Mouse (Mus musculus) left cerebral cortex, adult 11 months (tissue): Measurements from ENCODE around the gene Gpr149.

Experiments
- DNase-seq: peaks from one replicate; pipeline ENCODE4 v3.0.0; 2022; ENCODE audit warnings: low spot score

Gene Gpr149

DNA sequence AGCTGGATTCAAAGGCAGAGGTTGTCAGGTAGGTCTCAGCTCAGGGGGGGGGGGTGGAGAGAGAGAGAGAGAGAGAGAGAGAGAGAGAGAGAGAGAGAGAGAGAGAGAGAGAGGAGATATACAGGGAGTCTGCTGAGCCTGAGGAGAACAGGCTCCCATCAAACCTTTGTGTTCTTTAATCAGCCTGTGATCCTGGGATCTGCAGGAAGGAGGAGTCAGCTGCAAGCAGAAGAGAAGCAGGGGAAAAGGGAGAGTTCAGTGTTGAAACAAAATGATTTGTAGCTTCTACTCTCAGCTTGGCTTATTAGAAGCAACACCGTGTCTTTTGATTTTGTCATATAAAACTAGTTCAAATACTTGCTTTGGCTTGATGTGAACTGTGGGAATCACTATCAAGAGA lies at the start of gene Gpr149:
TSS of gene Gpr149 (minus strand) at position 168 of the 400 bp plus-strand sequence.
- no peak for DNase-seq

GRCm38 (mm10) chr3:62650551-62650950 lies 45.6 kb upstream of the Gpr149 start:
- DNase-seq: no peak

GRCm38 (mm10) chr3:62610861-62611260 lies 5.9 kb upstream of the Gpr149 start:
- DNase-seq: no peak

DNA sequence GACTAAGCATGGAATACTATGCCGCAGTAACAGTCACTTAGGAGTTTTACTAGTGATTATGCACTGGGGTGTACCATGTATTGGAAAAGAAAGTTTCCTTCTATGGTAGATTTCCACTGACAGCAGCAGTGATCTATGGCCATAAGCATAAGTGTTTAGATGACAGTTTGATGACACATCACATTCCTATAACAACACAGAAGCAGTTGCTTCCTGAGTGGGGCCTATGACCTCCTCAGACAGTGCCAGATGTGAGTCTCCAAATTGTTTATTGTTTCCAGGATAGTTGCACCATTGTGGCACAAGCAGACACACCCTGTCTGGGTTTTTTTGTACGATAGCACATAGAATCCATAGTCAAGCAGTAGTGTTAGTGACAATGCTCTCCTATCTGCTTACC lies 991 bp upstream of the Gpr149 start:
- DNase-seq: no peak

- no peak for DNase-seq
Observed at GRCm38 (mm10) chr3:62604047-62604391, 921 bp downstream of the Gpr149 start.

GRCm38 (mm10) chr3:62603231-62604046 lies 1.5 kb downstream of the Gpr149 start:
- DNase-seq: no peak

- no peak for DNase-seq
Observed at GRCm38 (mm10) chr3:62602466-62602865, 2.5 kb downstream of the Gpr149 start.

- DNase-seq: no peak
Observed at GRCm38 (mm10) chr3:62594842-62595241, 10.1 kb downstream of the Gpr149 start.

GRCm38 (mm10) chr3:62585072-62585471 lies 19.9 kb downstream of the Gpr149 start:
- no peak for DNase-seq

DNA sequence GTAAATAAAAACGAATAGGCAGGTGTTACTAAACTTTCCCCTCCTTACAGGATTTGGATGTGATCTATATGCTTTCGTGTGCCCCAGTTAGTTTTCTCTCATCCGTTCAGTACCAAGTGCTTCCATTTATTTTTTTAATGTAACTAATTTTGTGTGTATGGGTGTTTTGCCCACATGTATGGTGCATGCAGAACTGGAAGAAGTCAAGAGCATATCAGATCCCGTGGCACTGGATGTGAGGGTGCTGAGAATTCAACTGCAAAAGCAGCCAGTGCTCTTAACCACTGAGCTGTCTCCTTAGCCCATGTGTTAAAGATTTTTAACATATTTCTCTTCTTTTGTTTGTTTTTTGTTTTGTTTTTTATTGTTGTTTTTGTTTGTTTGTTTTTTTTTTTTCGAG lies 77.3 kb downstream of the Gpr149 start:
- DNase-seq: no peak

- no peak for DNase-seq
Observed at GRCm38 (mm10) chr3:62527160-62527559, 77.8 kb downstream of the Gpr149 start.

DNA sequence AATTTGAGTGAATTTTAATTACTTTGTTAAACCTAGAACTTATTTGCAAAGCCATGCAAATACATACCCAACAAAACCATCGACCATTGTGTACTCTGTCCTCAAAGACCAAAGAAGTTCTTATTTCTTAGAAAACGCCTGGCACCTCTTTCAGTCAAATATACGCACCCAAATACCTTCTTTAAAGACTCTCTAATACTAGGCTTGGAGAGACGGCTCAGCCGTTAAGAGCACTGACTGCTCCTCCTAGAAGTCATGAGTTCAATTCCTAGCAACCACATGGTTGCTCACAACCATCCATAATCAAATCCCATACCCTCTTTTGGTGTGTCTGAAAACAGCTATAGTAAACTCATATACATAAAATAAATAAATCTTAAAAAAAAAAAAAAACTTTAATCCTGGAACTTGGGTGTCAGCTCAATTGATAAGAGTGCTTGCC lies 97.7 kb downstream of the Gpr149 start:
- no peak for DNase-seq

- peak; percentile 96 for DNase-seq
Observed at GRCm38 (mm10) chr3:62506488-62507205, 98.3 kb downstream of the Gpr149 start, which contains the start of gene Dhx36. Gene Dhx36 (minus strand): TSS chr3:62507004.

DNA sequence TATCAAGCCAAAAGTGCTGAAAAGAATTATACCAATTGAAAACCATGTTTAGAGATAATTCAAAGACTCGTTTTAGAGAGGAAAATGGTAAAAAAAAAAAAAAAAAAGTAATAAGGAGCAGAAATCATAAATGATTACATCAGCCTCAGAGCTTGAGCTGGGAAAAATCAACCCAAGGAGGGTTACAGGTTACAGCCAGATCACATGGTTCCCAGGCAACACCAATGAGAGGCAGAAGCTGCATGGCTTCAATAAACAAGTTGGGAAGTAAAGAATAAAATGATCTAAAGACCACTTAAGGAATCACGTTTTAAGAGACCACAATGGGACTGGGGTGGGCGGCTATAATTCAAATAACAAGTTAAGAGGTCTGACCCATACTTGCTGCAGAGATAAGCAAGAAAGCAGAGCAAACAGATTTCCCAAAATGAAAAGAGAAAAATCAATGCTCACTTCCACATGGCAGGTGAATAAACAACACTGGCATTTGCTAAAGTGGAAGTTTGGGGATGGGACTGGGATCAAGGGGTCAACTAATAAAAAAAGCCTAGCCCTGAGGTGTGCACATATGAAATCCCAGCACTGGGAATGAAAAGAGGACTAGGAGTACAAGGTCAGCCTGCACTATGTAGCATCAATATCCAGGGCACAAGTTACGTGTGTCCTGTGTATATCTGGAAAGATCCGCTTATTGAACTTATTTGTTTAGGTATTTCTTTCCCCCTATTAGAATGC lies 99.6 kb downstream of the Gpr149 start:
- DNase-seq: no peak

DNA sequence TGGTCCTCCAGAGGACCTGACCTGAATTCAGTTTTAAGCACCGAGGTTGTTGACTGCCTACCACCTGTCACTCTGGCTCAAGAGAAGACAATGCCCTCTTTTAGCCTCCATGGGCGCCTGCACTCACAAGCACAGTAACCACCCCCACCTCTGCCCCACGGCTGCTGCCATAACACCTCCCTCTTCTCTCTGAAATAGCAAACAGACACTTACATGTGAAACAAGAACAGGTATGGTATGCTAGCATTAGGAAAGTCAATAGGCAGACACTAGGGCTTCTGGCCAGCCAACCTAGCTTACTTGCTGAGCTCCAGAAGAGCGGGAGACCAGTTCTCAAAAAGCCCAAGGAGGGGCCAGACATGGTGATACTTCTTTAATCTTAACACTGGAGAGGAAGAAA lies 105.6 kb downstream of the Gpr149 start:
- no peak for DNase-seq

GRCm38 (mm10) chr3:62492568-62492967 lies 112.4 kb downstream of the Gpr149 start:
- no peak for DNase-seq

GRCm38 (mm10) chr3:62484340-62484739 lies 120.6 kb downstream of the Gpr149 start:
- no peak for DNase-seq
